Mouse (Mus musculus): ENCODE results near the gene Cables2. TPM values are rescaled to one million over a fixed set of nuclear protein-coding genes. Genes with fewer than 3 reads are reported as not detected.

Cables2 gene
- polyA plus RNA-seq, 1 experiment from 2014 or later = 4.3 TPM

GRCm38 (mm10) chr2:180228060-180228458 lies 45.2 kb downstream of the Cables2 start:
- no peak for ATAC-seq (ENCODE audit: insufficient read depth, low FRiP score)
- 49% methylated on average over 6 of the region's 6 CpGs for WGBS
- Histone ChIP-seq H3K4me2 (ENCODE audit: low read depth, low read length) (peak overlapping the region; percentile 54), H3K9ac (ENCODE audit: low read length) (peak overlapping the region; percentile 68), H3K36me3 (ENCODE audit: control insufficient read depth, insufficient read depth, low read length) (no peaks in the 10 kb centered on the region), H3K27me3 (ENCODE audit: control insufficient read depth, insufficient read depth, low read length) (0 out of 2 replicates have a peak, but pooled peaks cover 2% of the 10 kb centered on the region), H3K27ac (ENCODE audit: low read length) (peak overlapping the region; percentile 48), H3K9me3 (replicated peaks; ENCODE audit: control insufficient read depth, low read length) (no peaks in the 10 kb centered on the region), H3K4me1 (ENCODE audit: control insufficient read depth, insufficient read depth, low read length) (peaks cover 42% of the 10 kb centered on the region), H3K4me3 (replicated peaks; ENCODE audit: low read length) (no peak overlapping the region)

GRCm38 (mm10) chr2:180227262-180228059 lies 45.8 kb downstream of the Cables2 start:
- Histone ChIP-seq H3K4me3 (replicated peaks; ENCODE audit: low read length) (peak overlapping the region; percentile 20), H3K4me1 (ENCODE audit: control insufficient read depth, insufficient read depth, low read length) (peaks cover 45% of the 10 kb centered on the region), H3K27me3 (ENCODE audit: control insufficient read depth, insufficient read depth, low read length) (0 out of 2 replicates have a peak, but pooled peaks cover 2% of the 10 kb centered on the region), H3K9ac (ENCODE audit: low read length) (peak overlapping the region; percentile 68), H3K36me3 (ENCODE audit: control insufficient read depth, insufficient read depth, low read length) (no peaks in the 10 kb centered on the region), H3K4me2 (ENCODE audit: low read depth, low read length) (peak overlapping the region; percentile 54), H3K27ac (ENCODE audit: low read length) (peak overlapping the region; percentile 48), H3K9me3 (replicated peaks; ENCODE audit: control insufficient read depth, low read length) (no peaks in the 10 kb centered on the region)
- ATAC-seq (ENCODE audit: insufficient read depth, low FRiP score) = peak; percentile 17; the same call in 1 of the 2 replicates
- WGBS = 3% methylated on average over 21 of the region's 21 CpGs

- H3K27ac ChIP-seq (ENCODE audit: low read length) = peak within 1 kb of the TSS; percentile 84
- ATAC-seq (ENCODE audit: insufficient read depth, low FRiP score) = peak; percentile 81
- H3K36me3 ChIP-seq (ENCODE audit: control insufficient read depth, insufficient read depth, low read length) = no peaks in the 10 kb centered on the region
- WGBS = under 1% methylated on average over 29 of the region's 37 CpGs
- H3K4me3 ChIP-seq (replicated peaks; ENCODE audit: low read length) = peak within 1 kb of the TSS; percentile 76
- peaks cover 53% of the 10 kb centered on the region for H3K4me1 ChIP-seq (ENCODE audit: control insufficient read depth, insufficient read depth, low read length)
- no peaks in the 10 kb centered on the region for H3K9me3 ChIP-seq (replicated peaks; ENCODE audit: control insufficient read depth, low read length)
- H3K27me3 ChIP-seq (ENCODE audit: control insufficient read depth, insufficient read depth, low read length) = 0 out of 2 replicates have a peak, but pooled peaks cover 2% of the 10 kb centered on the region
- peak within 1 kb of the TSS; percentile 83 for H3K9ac ChIP-seq (ENCODE audit: low read length)
- H3K4me2 ChIP-seq (ENCODE audit: low read depth, low read length) = peak within 1 kb of the TSS; percentile 91
Measured at GRCm38 (mm10) chr2:180225762-180226378, 47.4 kb downstream of the Cables2 start, which contains the start of gene Lama5. Gene Lama5 (minus strand): TSS chr2:180225859.

- H3K9me3 ChIP-seq (replicated peaks; ENCODE audit: control insufficient read depth, low read length) = no peaks in the 10 kb centered on the region
- H3K4me2 ChIP-seq (ENCODE audit: low read depth, low read length) = peak overlapping the region; percentile 91
- under 1% methylated on average over 54 of the region's 55 CpGs for WGBS
- ATAC-seq (ENCODE audit: insufficient read depth, low FRiP score) = no peak
- H3K4me3 ChIP-seq (replicated peaks; ENCODE audit: low read length) = peak overlapping the region; percentile 76
- H3K27ac ChIP-seq (ENCODE audit: low read length) = peak overlapping the region; percentile 84
- H3K27me3 ChIP-seq (ENCODE audit: control insufficient read depth, insufficient read depth, low read length) = 0 out of 2 replicates have a peak, but pooled peaks cover 2% of the 10 kb centered on the region
- peaks cover 50% of the 10 kb centered on the region for H3K4me1 ChIP-seq (ENCODE audit: control insufficient read depth, insufficient read depth, low read length)
- H3K9ac ChIP-seq (ENCODE audit: low read length) = peak overlapping the region; percentile 83
- no peaks in the 10 kb centered on the region for H3K36me3 ChIP-seq (ENCODE audit: control insufficient read depth, insufficient read depth, low read length)
Measured at GRCm38 (mm10) chr2:180225044-180225761, 48.1 kb downstream of the Cables2 start.

- Histone ChIP-seq H3K4me2 (ENCODE audit: low read depth, low read length) (peak overlapping the region; percentile 91), H3K27ac (ENCODE audit: low read length) (peak overlapping the region; percentile 84), H3K4me3 (replicated peaks; ENCODE audit: low read length) (peak overlapping the region; percentile 76), H3K9me3 (replicated peaks; ENCODE audit: control insufficient read depth, low read length) (no peaks in the 10 kb centered on the region), H3K36me3 (ENCODE audit: control insufficient read depth, insufficient read depth, low read length) (no peaks in the 10 kb centered on the region), H3K4me1 (ENCODE audit: control insufficient read depth, insufficient read depth, low read length) (peaks cover 53% of the 10 kb centered on the region), H3K27me3 (ENCODE audit: control insufficient read depth, insufficient read depth, low read length) (0 out of 2 replicates have a peak, but pooled peaks cover 2% of the 10 kb centered on the region), H3K9ac (ENCODE audit: low read length) (peak overlapping the region; percentile 83)
- no peak for ATAC-seq (ENCODE audit: insufficient read depth, low FRiP score)
- WGBS = 4% methylated on average over 13 of the region's 13 CpGs
Measured at GRCm38 (mm10) chr2:180224647-180225043, 48.7 kb downstream of the Cables2 start.

- Histone ChIP-seq H3K9ac (ENCODE audit: low read length) (peak overlapping the region; percentile 83; the same call in 1 of the 2 replicates), H3K36me3 (ENCODE audit: control insufficient read depth, insufficient read depth, low read length) (no peaks in the 10 kb centered on the region), H3K27ac (ENCODE audit: low read length) (peak overlapping the region; percentile 81), H3K4me2 (ENCODE audit: low read depth, low read length) (peak overlapping the region; percentile 91; the same call in 1 of the 2 replicates), H3K4me3 (replicated peaks; ENCODE audit: low read length) (peak overlapping the region; percentile 76; the same call in 1 of the 2 replicates), H3K27me3 (ENCODE audit: control insufficient read depth, insufficient read depth, low read length) (0 out of 2 replicates have a peak, but pooled peaks cover 2% of the 10 kb centered on the region), H3K4me1 (ENCODE audit: control insufficient read depth, insufficient read depth, low read length) (peaks cover 56% of the 10 kb centered on the region), H3K9me3 (replicated peaks; ENCODE audit: control insufficient read depth, low read length) (no peaks in the 10 kb centered on the region)
- 17% methylated on average over 6 of the region's 6 CpGs for WGBS
- ATAC-seq (ENCODE audit: insufficient read depth, low FRiP score) = peak; percentile 75
Measured at GRCm38 (mm10) chr2:180222250-180222649, 51.0 kb downstream of the Cables2 start.

- no peak for ATAC-seq (ENCODE audit: insufficient read depth, low FRiP score)
- Histone ChIP-seq H3K9ac (ENCODE audit: low read length) (0 out of 2 replicates have a peak overlapping the region, but pooled peaks have one; percentile 12), H3K27me3 (ENCODE audit: control insufficient read depth, insufficient read depth, low read length) (0 out of 2 replicates have a peak, but pooled peaks cover 2% of the 10 kb centered on the region), H3K36me3 (ENCODE audit: control insufficient read depth, insufficient read depth, low read length) (no peaks in the 10 kb centered on the region), H3K27ac (ENCODE audit: low read length) (no peak overlapping the region), H3K9me3 (replicated peaks; ENCODE audit: control insufficient read depth, low read length) (no peaks in the 10 kb centered on the region), H3K4me3 (replicated peaks; ENCODE audit: low read length) (no peak overlapping the region), H3K4me1 (ENCODE audit: control insufficient read depth, insufficient read depth, low read length) (peaks cover 59% of the 10 kb centered on the region), H3K4me2 (ENCODE audit: low read depth, low read length) (no peak overlapping the region)
- WGBS = 86% methylated on average over 9 of the region's 9 CpGs
Measured at GRCm38 (mm10) chr2:180221051-180221450, 52.2 kb downstream of the Cables2 start.

GRCm38 (mm10) chr2:180220165-180220564 lies 53.1 kb downstream of the Cables2 start:
- Histone ChIP-seq H3K36me3 (ENCODE audit: control insufficient read depth, insufficient read depth, low read length) (no peaks in the 10 kb centered on the region), H3K9ac (ENCODE audit: low read length) (0 out of 2 replicates have a peak overlapping the region, but pooled peaks have one; percentile 19), H3K9me3 (replicated peaks; ENCODE audit: control insufficient read depth, low read length) (no peaks in the 10 kb centered on the region), H3K27me3 (ENCODE audit: control insufficient read depth, insufficient read depth, low read length) (no peaks in the 10 kb centered on the region), H3K4me3 (replicated peaks; ENCODE audit: low read length) (no peak overlapping the region), H3K4me2 (ENCODE audit: low read depth, low read length) (0 out of 2 replicates have a peak overlapping the region, but pooled peaks have one; percentile 8), H3K4me1 (ENCODE audit: control insufficient read depth, insufficient read depth, low read length) (peaks cover 65% of the 10 kb centered on the region), H3K27ac (ENCODE audit: low read length) (peak overlapping the region; percentile 0; the same call in 1 of the 2 replicates)
- no peak for ATAC-seq (ENCODE audit: insufficient read depth, low FRiP score)
- WGBS = 41% methylated on average over 9 of the region's 9 CpGs
